9 mouse cellular contexts compared by ENCODE assay signal in the genomic region with DNA sequence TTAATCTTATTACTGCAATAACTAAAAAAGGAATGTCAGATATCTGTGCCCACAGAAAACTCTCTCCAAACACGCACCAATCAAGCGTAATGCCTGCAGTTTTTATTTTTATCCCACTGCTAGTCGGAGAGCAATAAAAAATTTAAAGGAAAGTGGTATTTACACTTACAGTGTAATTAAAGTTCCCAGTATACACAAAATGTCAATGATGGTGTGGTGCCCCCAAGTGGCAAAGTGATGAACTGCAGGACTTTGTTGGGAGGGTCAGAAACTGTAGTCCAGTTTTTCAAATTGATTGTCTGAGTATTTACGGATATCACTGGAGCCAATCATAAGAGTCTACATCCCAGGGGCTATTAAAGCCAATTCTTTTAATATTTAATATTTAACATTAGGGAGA. TPM values are rescaled to one million over a fixed set of nuclear protein-coding genes. Genes with fewer than 3 reads are reported as not detected.
DNase-seq lines count a peak whose midpoint lies in the region; ATAC-seq and TF ChIP-seq lines count a peak whose summit lies in the region.
"Had no signal": no experiment of that assay in that cellular context is flagged by ENCODE, and none has a peak within 500 bp of the region (broad histone marks: within the 10 kb centered on the region; RNA-seq: fewer than 3 reads in every experiment).

No protein-coding gene starts in this region.

- H3K27ac ChIP-seq in kidney, embryonic 16.5 days (ENCODE audit: low read length): no peak overlapping the region
- no peak overlapping the region for H3K27ac ChIP-seq in embryonic facial prominence, embryonic 14.5 days (replicated peaks; ENCODE audit: low read depth, low read length)
- no peak overlapping the region for H3K27ac ChIP-seq in limb, embryonic 14.5 days (replicated peaks; ENCODE audit: low read depth, low read length)

- 12% methylated on average over 4 of the region's 4 CpGs for WGBS in kidney, embryonic 16.5 days
- 14% methylated on average over 4 of the region's 4 CpGs for WGBS in embryonic facial prominence, embryonic 14.5 days
- WGBS in limb, embryonic 14.5 days: 9% methylated on average over 4 of the region's 4 CpGs

- no peak for TF ChIP-seq POLR2A in limb, embryonic 14.5 days (IDR thresholded peaks at IDR 0.05; ENCODE audit: borderline replicate concordance, extremely low read depth, insufficient read depth, insufficient read length)

- no peaks in the 10 kb centered on the region for H3K9me3 ChIP-seq in kidney, embryonic 16.5 days (ENCODE audit: low read length)
- H3K9me3 ChIP-seq in embryonic facial prominence, embryonic 14.5 days (ENCODE audit: control insufficient read depth, low read length): no peaks in the 10 kb centered on the region
- H3K9me3 ChIP-seq in limb, embryonic 14.5 days (ENCODE audit: control insufficient read depth, low read length): no peaks in the 10 kb centered on the region

- H3K4me1 ChIP-seq in kidney, embryonic 16.5 days (ENCODE audit: insufficient read depth, low read length): no peaks in the 10 kb centered on the region
- H3K4me1 ChIP-seq in embryonic facial prominence, embryonic 14.5 days (ENCODE audit: control insufficient read depth, insufficient read depth, low read length): no peaks in the 10 kb centered on the region
- H3K4me1 ChIP-seq in limb, embryonic 14.5 days (ENCODE audit: control insufficient read depth, insufficient read depth, low read length): no peaks in the 10 kb centered on the region

- H3K36me3 ChIP-seq in kidney, embryonic 16.5 days (ENCODE audit: insufficient read depth, low read length): no peaks in the 10 kb centered on the region
- H3K36me3 ChIP-seq in embryonic facial prominence, embryonic 14.5 days (ENCODE audit: control insufficient read depth, insufficient read depth, low read length): no peaks in the 10 kb centered on the region
- H3K36me3 ChIP-seq in limb, embryonic 14.5 days (ENCODE audit: control insufficient read depth, insufficient read depth, low read length): no peaks in the 10 kb centered on the region

- no peak overlapping the region for H3K9ac ChIP-seq in kidney, embryonic 16.5 days (replicated peaks; ENCODE audit: low read length)
- H3K9ac ChIP-seq in embryonic facial prominence, embryonic 14.5 days (ENCODE audit: low read depth, low read length): no peak overlapping the region
- H3K9ac ChIP-seq in limb, embryonic 14.5 days (ENCODE audit: low read depth, low read length, severe bottlenecking): no peak overlapping the region

- no peak overlapping the region for H3K4me2 ChIP-seq in kidney, embryonic 16.5 days (replicated peaks; ENCODE audit: low read depth, low read length)
- no peak overlapping the region for H3K4me2 ChIP-seq in embryonic facial prominence, embryonic 14.5 days (ENCODE audit: low read depth, low read length)
- no peak overlapping the region for H3K4me2 ChIP-seq in limb, embryonic 14.5 days (replicated peaks; ENCODE audit: low read depth, low read length, severe bottlenecking)

- peak; percentile 77 for DNase-seq in kidney, adult 18-20 months
- peak; percentile 85 for DNase-seq in adrenal gland, postnatal 10 days
- DNase-seq in embryonic facial prominence, embryonic 14.5 days (ENCODE audit: low spot score): peak; percentile 20
- peak; percentile 28 for DNase-seq in limb, embryonic 14.5 days (ENCODE audit: low spot score)
- DNase-seq in ovary, postnatal 36 days (ENCODE audit: low spot score): peak; percentile 57
- peak; percentile 55 to 68 for DNase-seq in thymus, postnatal 36 days

- no peaks in the 10 kb centered on the region for H3K27me3 ChIP-seq in kidney, embryonic 16.5 days (ENCODE audit: insufficient read depth, low read length)
- H3K27me3 ChIP-seq in embryonic facial prominence, embryonic 14.5 days (replicated peaks; ENCODE audit: control insufficient read depth, insufficient read depth, low read length): no peaks in the 10 kb centered on the region
- no peaks in the 10 kb centered on the region for H3K27me3 ChIP-seq in limb, embryonic 14.5 days (ENCODE audit: control insufficient read depth, insufficient read depth, low read length)

- ATAC-seq in kidney, embryonic 16.5 days (ENCODE audit: low FRiP score, low TSS enrichment): no peak
- no peak for ATAC-seq in embryonic facial prominence, embryonic 14.5 days (ENCODE audit: low read depth)
- peak; percentile 50 for ATAC-seq in inflammation-experienced regulatory T-cells, adult 6 months
- ATAC-seq in limb, embryonic 14.5 days (ENCODE audit: low FRiP score, low read depth): no peak

- H3K4me3 ChIP-seq in kidney, embryonic 16.5 days (ENCODE audit: low read length): no peak overlapping the region
- H3K4me3 ChIP-seq in embryonic facial prominence, embryonic 14.5 days (ENCODE audit: low read depth, low read length): no peak overlapping the region
- no peak overlapping the region for H3K4me3 ChIP-seq in limb, embryonic 14.5 days (replicated peaks; ENCODE audit: low read length)
- H3K4me3 ChIP-seq: myocyte had no signal

RNA-seq across cellular contexts. Expression of gene Aste1, which starts 5.9 kb away (rescaled TPM):
- 13.1 and 15.1 TPM in 2 replicates for polyA plus RNA-seq in kidney, embryonic 16.5 days (2015; fragmentation: Nextera tagmentation; extraction: Ambion mirVana)
- 10 to 100 TPM; 13.9 to 18.4 TPM for total RNA-seq in adrenal gland, postnatal 10 days (2021)
- 12.3 and 12.4 TPM in 2 replicates for polyA plus RNA-seq in embryonic facial prominence, embryonic 14.5 days (2014; fragmentation: Nextera tagmentation; extraction: Ambion mirVana)
- 10 to 100 TPM; 16.1 to 19.0 (median 17.7) TPM for polyA plus RNA-seq in inflammation-experienced regulatory T-cells, adult 6 months (2017; shearing (Covaris generic))
- polyA plus RNA-seq in limb, embryonic 14.5 days (2012; rRNA removed): 10.6 and 12.5 TPM in 2 replicates
- 10.5 and 11.6 TPM in 2 replicates for polyA plus RNA-seq in limb, embryonic 14.5 days (2014; fragmentation: Nextera tagmentation; extraction: Ambion mirVana)

RNA-seq across cellular contexts. Expression of gene Nek11, which starts 6.0 kb away (rescaled TPM):
- polyA plus RNA-seq in kidney, embryonic 16.5 days (2015; fragmentation: Nextera tagmentation; extraction: Ambion mirVana): 0.60 and 0.67 TPM in 2 replicates
- total RNA-seq in adrenal gland, postnatal 10 days (2021): under 1 TPM in 1 of 2 experiments, not detected in 1; 0.15 TPM
- polyA plus RNA-seq in embryonic facial prominence, embryonic 14.5 days (2014; fragmentation: Nextera tagmentation; extraction: Ambion mirVana): 1.1 and 1.2 TPM in 2 replicates
- not detected for polyA plus RNA-seq in inflammation-experienced regulatory T-cells, adult 6 months (2017; shearing (Covaris generic))
- 0.13 and 0.19 TPM in 2 replicates for polyA plus RNA-seq in limb, embryonic 14.5 days (2012; rRNA removed)
- 0.14 and 0.15 TPM in 2 replicates for polyA plus RNA-seq in limb, embryonic 14.5 days (2014; fragmentation: Nextera tagmentation; extraction: Ambion mirVana)

Comparison
In these comparisons a context has a peak if more than half of its experiments do, and no peak if none do; other contexts are left out.
1. DNase-seq: peak in every context shown above with its lines; median percentile 85 in adrenal gland, postnatal 10 days; 77 in kidney, adult 18-20 months; 62 in thymus, postnatal 36 days; 57 in ovary, postnatal 36 days; 28 in limb, embryonic 14.5 days; 20 in embryonic facial prominence, embryonic 14.5 days.